Mouse (Mus musculus): ENCODE measurements around the gene H2-T23. TPM values are rescaled to one million over a fixed set of nuclear protein-coding genes. Genes with fewer than 3 reads are reported as not detected.

Gene H2-T23
- polyA plus RNA-seq, 1 experiment from 2014 or later: 3.5 TPM

- H3K4me1 ChIP-seq: peaks cover 23% of the 10 kb centered on the region
- H3K36me3 ChIP-seq: no peaks in the 10 kb centered on the region; the same call in 1 of the 2 replicates
- H3K9me3 ChIP-seq (replicated peaks): no peaks in the 10 kb centered on the region
- no peak overlapping the region for H3K4me3 ChIP-seq
- no peaks in the 10 kb centered on the region for H3K27me3 ChIP-seq (ENCODE audit: low read depth, poor library complexity, severe bottlenecking)
- H3K27ac ChIP-seq (replicated peaks): no peak overlapping the region
- no peak for DNase-seq (ENCODE audit: low spot score)
- WGBS: 62% methylated on average over 12 of the region's 12 CpGs
Observed at GRCm38 (mm10) chr17:35997713-35998510, 34.7 kb downstream of the H2-T23 start.

- no peaks in the 10 kb centered on the region for H3K27me3 ChIP-seq (ENCODE audit: low read depth, poor library complexity, severe bottlenecking)
- no peak overlapping the region for H3K4me3 ChIP-seq
- WGBS: 6% methylated on average over 11 of the region's 11 CpGs
- peaks cover 23% of the 10 kb centered on the region for H3K4me1 ChIP-seq
- peak; percentile 93 for DNase-seq (ENCODE audit: low spot score)
- no peaks in the 10 kb centered on the region for H3K36me3 ChIP-seq
- H3K27ac ChIP-seq (replicated peaks): no peak overlapping the region
- no peaks in the 10 kb centered on the region for H3K9me3 ChIP-seq (replicated peaks)
Observed at GRCm38 (mm10) chr17:35996949-35997348, 35.7 kb downstream of the H2-T23 start.

GRCm38 (mm10) chr17:35994879-35995240 is 37.8 kb downstream of the H2-T23 start:
- DNase-seq (ENCODE audit: low spot score): no peak
- WGBS: 6% methylated on average over 14 of the region's 14 CpGs
- Histone ChIP-seq H3K9me3 (replicated peaks) (no peaks in the 10 kb centered on the region), H3K4me1 (peaks cover 23% of the 10 kb centered on the region), H3K27me3 (ENCODE audit: low read depth, poor library complexity, severe bottlenecking) (no peaks in the 10 kb centered on the region), H3K27ac (replicated peaks) (peak overlapping the region; percentile 75), H3K36me3 (peaks cover 2% of the 10 kb centered on the region; the same call in 1 of the 2 replicates), H3K4me3 (peak overlapping the region; percentile 67)

DNA sequence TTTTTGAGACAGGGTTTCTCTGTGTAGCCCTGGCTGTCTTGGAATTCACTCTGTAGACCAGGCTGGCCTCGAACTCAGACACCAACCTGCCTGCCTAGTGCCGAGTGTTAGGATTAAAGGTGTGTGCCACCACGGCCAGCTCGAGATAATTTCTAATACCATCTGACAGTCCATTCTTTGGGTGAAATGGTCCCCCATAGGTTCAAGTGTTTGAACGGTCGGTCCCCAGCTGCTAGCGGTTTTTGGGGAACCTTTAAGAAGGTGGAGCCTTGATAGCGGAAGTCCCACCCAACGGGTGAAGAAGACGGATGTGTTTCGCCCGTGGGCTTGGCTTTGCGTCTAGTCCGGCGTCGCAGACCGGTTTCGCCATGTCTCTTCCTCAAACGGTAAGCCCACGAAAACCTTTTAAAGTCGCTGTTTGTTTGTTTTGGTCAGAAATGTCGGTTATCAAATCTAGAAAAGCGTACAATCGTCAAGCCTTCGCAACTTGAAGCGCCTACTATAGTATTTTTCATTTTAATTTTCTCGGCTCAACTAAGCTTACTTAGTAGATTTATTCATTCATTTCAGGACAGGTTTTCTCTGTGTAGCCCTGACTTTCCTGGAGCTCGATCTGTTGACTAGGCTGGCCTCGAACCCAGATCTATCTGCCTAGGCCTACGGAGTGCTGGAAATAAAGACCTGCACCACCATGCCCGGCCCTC is 38.3 kb downstream of the H2-T23 start:
- 4% methylated on average over 31 of the region's 31 CpGs for WGBS
- H3K4me3 ChIP-seq: peak overlapping the region; percentile 67
- peaks cover 7% of the 10 kb centered on the region for H3K36me3 ChIP-seq
- peaks cover 23% of the 10 kb centered on the region for H3K4me1 ChIP-seq
- H3K9me3 ChIP-seq (replicated peaks): no peaks in the 10 kb centered on the region
- no peaks in the 10 kb centered on the region for H3K27me3 ChIP-seq (ENCODE audit: low read depth, poor library complexity, severe bottlenecking)
- peak; percentile 76 for DNase-seq (ENCODE audit: low spot score)
- H3K27ac ChIP-seq (replicated peaks): peak overlapping the region; percentile 75

DNA sequence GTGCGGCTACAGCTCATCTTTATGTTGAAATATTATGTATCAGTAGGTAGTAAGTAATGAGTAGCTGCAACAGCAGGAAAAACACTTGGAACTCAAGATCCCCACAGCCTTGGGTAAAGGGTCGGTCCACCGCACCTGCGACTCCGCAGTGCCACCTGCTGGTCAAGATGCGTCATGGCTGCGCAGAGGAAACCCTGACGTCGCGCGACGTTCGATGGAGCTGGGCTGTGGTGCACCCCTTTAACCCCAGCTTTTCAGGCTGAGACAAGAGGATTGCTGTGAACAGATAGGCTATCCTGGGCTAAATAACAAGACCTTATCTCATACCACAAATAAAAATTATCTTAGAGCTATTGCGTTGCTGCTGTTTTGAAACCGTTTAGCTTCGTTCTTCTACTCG is 39.0 kb downstream of the H2-T23 start:
- Histone ChIP-seq H3K36me3 (peaks cover 14% of the 10 kb centered on the region), H3K4me1 (peaks cover 23% of the 10 kb centered on the region), H3K9me3 (replicated peaks) (no peaks in the 10 kb centered on the region), H3K27me3 (ENCODE audit: low read depth, poor library complexity, severe bottlenecking) (no peaks in the 10 kb centered on the region), H3K4me3 (peak overlapping the region; percentile 36), H3K27ac (replicated peaks) (no peak overlapping the region)
- WGBS: 9% methylated on average over 17 of the region's 17 CpGs
- peak; percentile 84 for DNase-seq (ENCODE audit: low spot score)

GRCm38 (mm10) chr17:35991781-35992180 is 40.9 kb downstream of the H2-T23 start:
- WGBS: 62% methylated on average over 10 of the region's 10 CpGs
- Histone ChIP-seq H3K36me3 (peaks cover 33% of the 10 kb centered on the region), H3K27me3 (ENCODE audit: low read depth, poor library complexity, severe bottlenecking) (no peaks in the 10 kb centered on the region), H3K9me3 (replicated peaks) (no peaks in the 10 kb centered on the region), H3K4me1 (peaks cover 15% of the 10 kb centered on the region), H3K4me3 (no peak overlapping the region), H3K27ac (replicated peaks) (no peak overlapping the region)
- no peak for DNase-seq (ENCODE audit: low spot score)

- H3K27ac ChIP-seq (replicated peaks): no peak overlapping the region
- H3K9me3 ChIP-seq (replicated peaks): no peaks in the 10 kb centered on the region
- DNase-seq (ENCODE audit: low spot score): no peak
- H3K36me3 ChIP-seq: peaks cover 61% of the 10 kb centered on the region
- WGBS: 88% methylated on average over 9 of the region's 9 CpGs
- H3K27me3 ChIP-seq (ENCODE audit: low read depth, poor library complexity, severe bottlenecking): no peaks in the 10 kb centered on the region
- peaks cover 24% of the 10 kb centered on the region for H3K4me1 ChIP-seq
- H3K4me3 ChIP-seq: no peak overlapping the region
Observed at GRCm38 (mm10) chr17:35981776-35982175, 50.9 kb downstream of the H2-T23 start.

- Histone ChIP-seq H3K27me3 (ENCODE audit: low read depth, poor library complexity, severe bottlenecking) (no peaks in the 10 kb centered on the region), H3K27ac (replicated peaks) (peak overlapping the region; percentile 93), H3K36me3 (peaks cover 59% of the 10 kb centered on the region), H3K4me1 (peaks cover 24% of the 10 kb centered on the region), H3K4me3 (peak overlapping the region; percentile 95), H3K9me3 (replicated peaks) (no peaks in the 10 kb centered on the region)
- under 1% methylated on average over 29 of the region's 29 CpGs for WGBS
- no peak for DNase-seq (ENCODE audit: low spot score)
Observed at GRCm38 (mm10) chr17:35980363-35980754, 52.3 kb downstream of the H2-T23 start.

Other genes with a start within 250 kb of the H2-T23 start
- gene Ier3, start 211.2 kb downstream of the H2-T23 start, polyA plus RNA-seq (2016; fragmentation: Nextera tagmentation; extraction: Ambion mirVana): 3.0 and 3.7 TPM in 2 replicates
- 54.8 and 59.3 TPM in 2 replicates for gene Flot1, start 209.6 kb downstream of the H2-T23 start, polyA plus RNA-seq (2016; fragmentation: Nextera tagmentation; extraction: Ambion mirVana)
- gene Tubb5, start 194.5 kb downstream of the H2-T23 start, polyA plus RNA-seq (2016; fragmentation: Nextera tagmentation; extraction: Ambion mirVana): 1,574 and 1,617 TPM in 2 replicates
- 21.1 and 21.7 TPM in 2 replicates for gene Mdc1, start 191.3 kb downstream of the H2-T23 start, polyA plus RNA-seq (2016; fragmentation: Nextera tagmentation; extraction: Ambion mirVana)
- gene Nrm, start 171.5 kb downstream of the H2-T23 start, polyA plus RNA-seq (2016; fragmentation: Nextera tagmentation; extraction: Ambion mirVana): 80.0 and 84.5 TPM in 2 replicates
- gene Ppp1r18, start 167.3 kb downstream of the H2-T23 start, polyA plus RNA-seq (2016; fragmentation: Nextera tagmentation; extraction: Ambion mirVana): 21.8 and 27.6 TPM in 2 replicates
- gene Dhx16, start 153.0 kb downstream of the H2-T23 start, polyA plus RNA-seq (2016; fragmentation: Nextera tagmentation; extraction: Ambion mirVana): 51.6 and 54.3 TPM in 2 replicates
- gene 2310061I04Rik, start 135.4 kb downstream of the H2-T23 start, polyA plus RNA-seq (2016; fragmentation: Nextera tagmentation; extraction: Ambion mirVana): 29.0 and 29.6 TPM in 2 replicates
- gene Atat1, start 122.8 kb downstream of the H2-T23 start, polyA plus RNA-seq (2016; fragmentation: Nextera tagmentation; extraction: Ambion mirVana): 124 and 178 TPM in 2 replicates
- gene Mrps18b, start 116.5 kb downstream of the H2-T23 start, polyA plus RNA-seq (2016; fragmentation: Nextera tagmentation; extraction: Ambion mirVana): 72.2 and 92.6 TPM in 2 replicates
- gene Ppp1r10, start 116.4 kb downstream of the H2-T23 start, polyA plus RNA-seq (2016; fragmentation: Nextera tagmentation; extraction: Ambion mirVana): 58.8 and 63.3 TPM in 2 replicates
- gene Abcf1, start 63.1 kb downstream of the H2-T23 start, polyA plus RNA-seq (2016; fragmentation: Nextera tagmentation; extraction: Ambion mirVana): 117 and 121 TPM in 2 replicates
- gene Gnl1, start 53.0 kb downstream of the H2-T23 start, polyA plus RNA-seq (2016; fragmentation: Nextera tagmentation; extraction: Ambion mirVana): 56.3 and 59.7 TPM in 2 replicates
- gene Prr3, start 52.6 kb downstream of the H2-T23 start, polyA plus RNA-seq (2016; fragmentation: Nextera tagmentation; extraction: Ambion mirVana): 45.3 and 50.1 TPM in 2 replicates
- gene H2-T24, start 12.3 kb downstream of the H2-T23 start, polyA plus RNA-seq (2016; fragmentation: Nextera tagmentation; extraction: Ambion mirVana): 4.4 and 5.9 TPM in 2 replicates
- 7.0 and 8.4 TPM in 2 replicates for gene H2-T22, start 9.9 kb upstream of the H2-T23 start, polyA plus RNA-seq (2016; fragmentation: Nextera tagmentation; extraction: Ambion mirVana)
- gene Gm6034, start 10.1 kb upstream of the H2-T23 start, polyA plus RNA-seq (2016; fragmentation: Nextera tagmentation; extraction: Ambion mirVana): not detected in 2 replicates
- not detected in 2 replicates for gene Gm11127, start 25.5 kb upstream of the H2-T23 start, polyA plus RNA-seq (2016; fragmentation: Nextera tagmentation; extraction: Ambion mirVana)
- gene Gm19684, start 88.8 kb upstream of the H2-T23 start, polyA plus RNA-seq (2016; fragmentation: Nextera tagmentation; extraction: Ambion mirVana): not detected in 2 replicates
- not detected in 2 replicates for gene Gm7030, start 96.6 kb upstream of the H2-T23 start, polyA plus RNA-seq (2016; fragmentation: Nextera tagmentation; extraction: Ambion mirVana)
- 0.22 TPM in 1 of 2 replicates, not detected in the other for gene Gm8909, start 135.7 kb upstream of the H2-T23 start, polyA plus RNA-seq (2016; fragmentation: Nextera tagmentation; extraction: Ambion mirVana)
- not detected in 2 replicates for gene H2-T3, start 157.4 kb upstream of the H2-T23 start, polyA plus RNA-seq (2016; fragmentation: Nextera tagmentation; extraction: Ambion mirVana)
- gene Rpp21, start 225.2 kb upstream of the H2-T23 start, polyA plus RNA-seq (2016; fragmentation: Nextera tagmentation; extraction: Ambion mirVana): 94.2 and 94.9 TPM in 2 replicates
- 21.2 and 23.2 TPM in 2 replicates for gene Trim39, start 239.4 kb upstream of the H2-T23 start, polyA plus RNA-seq (2016; fragmentation: Nextera tagmentation; extraction: Ambion mirVana)